Mouse (Mus musculus): ENCODE results near the gene Lcmt2. TPM values are rescaled to one million over a fixed set of nuclear protein-coding genes. Genes with fewer than 3 reads are reported as not detected.

Lcmt2 gene
- polyA plus RNA-seq, 1 experiment from 2014 or later: 22.2 TPM

DNA sequence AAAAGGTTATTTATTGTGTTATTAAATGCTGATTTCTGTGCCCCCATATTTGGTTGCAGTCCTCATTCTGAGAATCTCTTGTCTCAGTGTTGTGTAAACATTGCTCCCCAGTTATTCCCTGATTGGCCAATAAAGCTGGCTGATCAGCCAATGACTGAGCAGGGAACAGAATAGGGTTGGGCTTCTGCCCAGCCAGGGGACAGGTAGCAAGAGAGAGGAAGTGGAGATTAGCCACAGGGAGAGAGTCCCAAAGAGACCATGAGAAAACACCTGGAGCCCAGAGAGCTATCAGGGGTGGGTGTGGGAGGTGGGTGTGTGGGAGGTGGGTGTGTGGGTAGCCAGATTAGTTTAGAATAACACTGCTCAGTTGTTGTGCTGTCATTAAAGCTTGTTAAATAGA lies 34.5 kb downstream of the Lcmt2 start:
- no peak overlapping the region for H3K27ac ChIP-seq

GRCm38 (mm10) chr2:121102051-121102450 lies 38.4 kb downstream of the Lcmt2 start:
- WGBS: 26% methylated on average over 9 of the region's 9 CpGs
- H3K36me3 ChIP-seq: no peaks in the 10 kb centered on the region
- no peak overlapping the region for H3K4me2 ChIP-seq
- H3K9ac ChIP-seq: no peak overlapping the region
- H3K9me3 ChIP-seq: no peaks in the 10 kb centered on the region
- no peaks in the 10 kb centered on the region for H3K4me1 ChIP-seq
- no peak overlapping the region for H3K4me3 ChIP-seq
- no peaks in the 10 kb centered on the region for H3K27me3 ChIP-seq
- no peak for ATAC-seq (ENCODE audit: insufficient number of reproducible peaks, insufficient read depth, low FRiP score, low TSS enrichment, low read depth)
- no peak overlapping the region for H3K27ac ChIP-seq

More for the DNA sequence above, 34.5 kb downstream of the Lcmt2 start:
- H3K9me3 ChIP-seq: no peaks in the 10 kb centered on the region
- ATAC-seq (ENCODE audit: insufficient number of reproducible peaks, insufficient read depth, low FRiP score, low TSS enrichment, low read depth): no peak
- no peak overlapping the region for H3K4me2 ChIP-seq
- no peak overlapping the region for H3K4me3 ChIP-seq
- H3K36me3 ChIP-seq: no peaks in the 10 kb centered on the region
- no peaks in the 10 kb centered on the region for H3K4me1 ChIP-seq
- H3K27me3 ChIP-seq: no peaks in the 10 kb centered on the region
- H3K9ac ChIP-seq: no peak overlapping the region

DNA sequence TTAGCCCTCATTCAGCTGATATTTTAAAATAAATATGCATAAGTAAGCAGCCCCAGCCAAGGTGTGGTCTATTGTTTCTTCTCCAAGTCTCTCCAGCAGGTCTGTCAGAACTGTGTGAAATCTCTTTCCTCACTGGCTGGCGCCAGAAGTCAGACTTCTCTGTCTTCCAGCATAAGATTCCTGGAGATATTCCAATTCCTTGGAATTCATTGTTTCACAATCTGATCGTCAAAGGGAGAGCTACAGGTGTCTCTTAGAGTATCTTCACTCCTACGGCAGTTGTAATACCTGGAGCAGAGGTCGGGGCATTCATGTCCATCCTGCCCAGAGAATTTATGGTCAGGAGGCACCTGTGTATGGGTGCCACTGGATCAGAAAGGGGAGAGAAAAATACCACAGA lies 50.7 kb downstream of the Lcmt2 start:
- ATAC-seq (ENCODE audit: insufficient number of reproducible peaks, insufficient read depth, low FRiP score, low TSS enrichment, low read depth): no peak
- Histone ChIP-seq H3K27ac (no peak overlapping the region), H3K9ac (no peak overlapping the region), H3K4me1 (no peaks in the 10 kb centered on the region), H3K36me3 (no peaks in the 10 kb centered on the region), H3K9me3 (no peaks in the 10 kb centered on the region), H3K4me2 (no peak overlapping the region), H3K4me3 (no peak overlapping the region), H3K27me3 (no peaks in the 10 kb centered on the region)
- WGBS: 69% methylated on average over 4 of the region's 4 CpGs

GRCm38 (mm10) chr2:121088507-121088906 lies 51.9 kb downstream of the Lcmt2 start:
- H3K4me2 ChIP-seq: no peak overlapping the region
- H3K4me1 ChIP-seq: no peaks in the 10 kb centered on the region
- no peak overlapping the region for H3K27ac ChIP-seq
- no peak for ATAC-seq (ENCODE audit: insufficient number of reproducible peaks, insufficient read depth, low FRiP score, low TSS enrichment, low read depth)
- no peaks in the 10 kb centered on the region for H3K36me3 ChIP-seq
- H3K27me3 ChIP-seq: no peaks in the 10 kb centered on the region
- H3K4me3 ChIP-seq: no peak overlapping the region
- no peaks in the 10 kb centered on the region for H3K9me3 ChIP-seq
- WGBS: 90% methylated on average over 3 of the region's 3 CpGs
- H3K9ac ChIP-seq: no peak overlapping the region

DNA sequence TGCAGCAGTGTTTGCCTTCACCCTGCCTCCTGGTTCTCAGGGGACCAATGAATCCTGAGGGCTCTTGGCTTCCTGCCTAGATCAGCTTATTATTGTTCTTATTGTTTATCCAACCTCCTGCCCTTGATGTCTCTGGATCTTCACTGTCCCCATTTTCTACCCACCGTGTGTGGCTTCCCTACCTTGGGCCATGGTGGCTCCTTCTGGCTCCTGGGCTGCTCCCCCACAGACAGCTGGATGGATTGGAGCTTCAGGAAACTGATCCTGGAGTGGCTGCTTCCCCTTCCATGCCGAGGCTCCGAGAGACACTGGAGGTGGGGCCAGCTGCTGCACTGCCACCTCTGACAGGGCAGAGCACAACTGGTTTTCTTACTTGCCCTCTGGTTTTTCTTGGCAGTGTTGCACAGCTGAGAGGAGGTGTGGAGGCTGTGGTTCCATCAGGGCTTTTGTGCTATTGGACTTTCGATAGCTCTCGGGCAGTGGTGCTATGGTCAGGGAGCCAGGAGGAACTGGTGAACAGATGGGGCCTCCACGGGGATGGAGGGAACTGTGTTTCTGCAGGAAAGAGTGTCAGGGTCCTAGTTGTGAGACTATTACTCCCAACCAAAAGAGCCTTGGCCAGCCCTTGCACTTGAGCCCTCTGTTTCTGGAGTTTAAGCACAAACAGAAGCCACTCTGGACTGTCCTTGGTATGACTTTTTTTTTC lies 54.8 kb downstream of the Lcmt2 start, which contains the start of gene Tgm5:
Tgm5 (minus strand) TSS at position 362 of the 706 bp plus-strand sequence.
- Histone ChIP-seq H3K9ac (no peak within 1 kb of the TSS), H3K4me2 (no peak within 1 kb of the TSS), H3K4me1 (no peaks in the 10 kb centered on the region), H3K9me3 (no peaks in the 10 kb centered on the region; the same call in 1 of the 2 replicates), H3K36me3 (no peaks in the 10 kb centered on the region), H3K27me3 (no peaks in the 10 kb centered on the region), H3K27ac (no peak within 1 kb of the TSS), H3K4me3 (no peak within 1 kb of the TSS)
- 58% methylated on average over 6 of the region's 6 CpGs for WGBS
- no peak for ATAC-seq (ENCODE audit: insufficient number of reproducible peaks, insufficient read depth, low FRiP score, low TSS enrichment, low read depth)

- H3K4me2 ChIP-seq: no peak overlapping the region
- no peak for ATAC-seq (ENCODE audit: insufficient number of reproducible peaks, insufficient read depth, low FRiP score, low TSS enrichment, low read depth)
- H3K27me3 ChIP-seq: no peaks in the 10 kb centered on the region
- no peaks in the 10 kb centered on the region; the same call in 1 of the 2 replicates for H3K9me3 ChIP-seq
- no peaks in the 10 kb centered on the region for H3K36me3 ChIP-seq
- H3K9ac ChIP-seq: no peak overlapping the region
- H3K4me3 ChIP-seq: no peak overlapping the region
- no peaks in the 10 kb centered on the region for H3K4me1 ChIP-seq
- WGBS: 73% methylated on average over 1 of the region's 1 CpGs
- H3K27ac ChIP-seq: no peak overlapping the region
Measured at GRCm38 (mm10) chr2:121082626-121083025, 57.8 kb downstream of the Lcmt2 start.

Other genes with a start within 250 kb of the Lcmt2 start
- gene Ubr1, start 169.9 kb downstream of the Lcmt2 start, polyA plus RNA-seq (2015; fragmentation: Nextera tagmentation; extraction: Ambion mirVana): 28.9 and 29.5 TPM in 2 replicates
- 1.5 and 2.6 TPM in 2 replicates for gene Tmem62, start 163.6 kb downstream of the Lcmt2 start, polyA plus RNA-seq (2015; fragmentation: Nextera tagmentation; extraction: Ambion mirVana)
- 41.7 and 45.1 TPM in 2 replicates for gene Ccndbp1, start 132.2 kb downstream of the Lcmt2 start, polyA plus RNA-seq (2015; fragmentation: Nextera tagmentation; extraction: Ambion mirVana)
- gene Epb42, start 103.6 kb downstream of the Lcmt2 start, polyA plus RNA-seq (2015; fragmentation: Nextera tagmentation; extraction: Ambion mirVana): 0.87 and 3.2 TPM in 2 replicates
- gene Tgm5, start 54.8 kb downstream of the Lcmt2 start, polyA plus RNA-seq (2015; fragmentation: Nextera tagmentation; extraction: Ambion mirVana): 0.22 TPM in 1 of 2 replicates, not detected in the other
- not detected in 2 replicates for gene Tgm7, start 30.9 kb downstream of the Lcmt2 start, polyA plus RNA-seq (2015; fragmentation: Nextera tagmentation; extraction: Ambion mirVana)
- 20.3 and 22.9 TPM in 2 replicates for gene Adal, start 225 bp downstream of the Lcmt2 start, polyA plus RNA-seq (2015; fragmentation: Nextera tagmentation; extraction: Ambion mirVana)
- 68.0 and 71.4 TPM in 2 replicates for gene Tubgcp4, start 30.0 kb upstream of the Lcmt2 start, polyA plus RNA-seq (2015; fragmentation: Nextera tagmentation; extraction: Ambion mirVana)
- 11.1 and 11.9 TPM in 2 replicates for gene Zscan29, start 30.5 kb upstream of the Lcmt2 start, polyA plus RNA-seq (2015; fragmentation: Nextera tagmentation; extraction: Ambion mirVana)
- 95.8 and 96.5 TPM in 2 replicates for gene Trp53bp1, start 130.8 kb upstream of the Lcmt2 start, polyA plus RNA-seq (2015; fragmentation: Nextera tagmentation; extraction: Ambion mirVana)
- gene Map1a, start 148.9 kb upstream of the Lcmt2 start, polyA plus RNA-seq (2015; fragmentation: Nextera tagmentation; extraction: Ambion mirVana): 4.3 and 4.8 TPM in 2 replicates
- gene Ppip5k1, start 214.7 kb upstream of the Lcmt2 start, polyA plus RNA-seq (2015; fragmentation: Nextera tagmentation; extraction: Ambion mirVana): 8.4 and 11.7 TPM in 2 replicates
- 12.9 and 19.7 TPM in 2 replicates for gene Ckmt1, start 217.1 kb upstream of the Lcmt2 start, polyA plus RNA-seq (2015; fragmentation: Nextera tagmentation; extraction: Ambion mirVana)
- gene Strc, start 246.5 kb upstream of the Lcmt2 start, polyA plus RNA-seq (2015; fragmentation: Nextera tagmentation; extraction: Ambion mirVana): not detected in 2 replicates